Mouse (Mus musculus) ES-Bruce4 (cell line): ENCODE results near the gene Gm48552. TPM values are rescaled to one million over a fixed set of nuclear protein-coding genes. Genes with fewer than 3 reads are reported as not detected.

ENCODE experiments used
- H3K27ac ChIP-seq: 2 replicates; pipeline ENCODE4 v1.5.1; 2012; ENCODE audit warnings: low read length, inconsistent platforms; ENCODE audit not compliant: insufficient read depth
- H3K27me3 ChIP-seq: 2 replicates; pipeline ENCODE4 v1.6.1; 2012; ENCODE audit warnings: mild to moderate bottlenecking, low read length, inconsistent platforms; ENCODE audit not compliant: control insufficient read depth, poor library complexity, insufficient read depth, severe bottlenecking
- H3K36me3 ChIP-seq: 2 replicates; pipeline ENCODE4 v1.6.1; 2012; ENCODE audit warnings: inconsistent platforms, mild to moderate bottlenecking, low read length, moderate library complexity; ENCODE audit not compliant: control insufficient read depth, poor library complexity, insufficient read depth, severe bottlenecking
- H3K4me1 ChIP-seq: one replicate; pipeline ENCODE4 v1.8.1; 2011; ENCODE audit warnings: low read length; ENCODE audit not compliant: control insufficient read depth, insufficient read depth
- H3K4me3 ChIP-seq: 2 replicates; pipeline ENCODE4 v1.5.1; 2011; ENCODE audit warnings: low read depth, mild to moderate bottlenecking, low read length
- H3K9ac ChIP-seq: 2 replicates; pipeline ENCODE4 v1.6.1; 2012; ENCODE audit warnings: low read depth, mild to moderate bottlenecking, inconsistent platforms; ENCODE audit not compliant: poor library complexity, severe bottlenecking
- H3K9me3 ChIP-seq: replicated peaks from 2 replicates; pipeline ENCODE4 v1.6.1; 2012; ENCODE audit warnings: mild to moderate bottlenecking, low read length, inconsistent platforms; ENCODE audit not compliant: control insufficient read depth, poor library complexity, insufficient read depth, severe bottlenecking
- CTCF ChIP-seq: IDR thresholded peaks from one replicate; pipeline ENCODE4 v1.8.1; 2011; ENCODE audit warnings: low read depth, low read length
- EP300 ChIP-seq: IDR thresholded peaks from 2 replicates; pipeline ENCODE4 v1.6.1; 2011; ENCODE audit warnings: low read depth, low read length; ENCODE audit not compliant: insufficient read depth
- POLR2A ChIP-seq: IDR thresholded peaks from one replicate; pipeline ENCODE4 v1.8.1; 2011; ENCODE audit warnings: low read length; ENCODE audit not compliant: insufficient read depth
- polyA plus RNA-seq: library from polyadenylated mRNA; stranded (reverse); fragments of >200 nt; gene quantifications from 2 replicates; pipeline ENCODE4 v1.2.4, GENCODE M21; 2011; ENCODE audit warnings: low read depth; ENCODE audit not compliant: missing spikeins, insufficient read depth, insufficient read length

The Gm48552 gene
- polyA plus RNA-seq, 1 experiment: not detected

GRCm38 (mm10) chr10:81401521-81402226 lies 12.9 kb downstream of the Gm48552 start:
- H3K36me3 ChIP-seq: no peaks in the 10 kb centered on the region
- TF ChIP-seq EP300 (no peak), CTCF (no peak), POLR2A (no peak)
- H3K27ac ChIP-seq: peak overlapping the region; percentile 52
- H3K4me3 ChIP-seq: peak overlapping the region; percentile 17
- peak overlapping the region; percentile 39; the same call in 1 of the 2 replicates for H3K9ac ChIP-seq
- peaks cover 8% of the 10 kb centered on the region for H3K4me1 ChIP-seq
- H3K9me3 ChIP-seq: no peaks in the 10 kb centered on the region
- H3K27me3 ChIP-seq: no peaks in the 10 kb centered on the region

GRCm38 (mm10) chr10:81402227-81402765 lies 13.5 kb downstream of the Gm48552 start:
- Histone ChIP-seq H3K4me1 (peaks cover 8% of the 10 kb centered on the region), H3K27me3 (no peaks in the 10 kb centered on the region), H3K36me3 (no peaks in the 10 kb centered on the region)

GRCm38 (mm10) chr10:81403511-81403910 lies 14.7 kb downstream of the Gm48552 start:
- 0 out of 2 replicates have a peak overlapping the region, but pooled peaks have one; percentile 13 for H3K9ac ChIP-seq
- no peak for TF ChIP-seq EP300
- no peak for TF ChIP-seq POLR2A
- TF ChIP-seq CTCF: no peak
- H3K27ac ChIP-seq: no peak overlapping the region
- no peak overlapping the region for H3K4me3 ChIP-seq
- no peaks in the 10 kb centered on the region for H3K9me3 ChIP-seq
- H3K36me3 ChIP-seq: no peaks in the 10 kb centered on the region
- H3K4me1 ChIP-seq: peaks cover 12% of the 10 kb centered on the region
- H3K27me3 ChIP-seq: no peaks in the 10 kb centered on the region

More at GRCm38 (mm10) chr10:81402227-81402765, 13.5 kb downstream of the Gm48552 start:
- Histone ChIP-seq H3K27ac (peak overlapping the region; percentile 52; the same call in 1 of the 2 replicates), H3K4me3 (peak overlapping the region; percentile 17), H3K9me3 (no peaks in the 10 kb centered on the region), H3K9ac (no peak overlapping the region; the same call in 1 of the 2 replicates)
- no peak for TF ChIP-seq EP300
- TF ChIP-seq CTCF: no peak
- TF ChIP-seq POLR2A: no peak

- no peak for TF ChIP-seq EP300
- TF ChIP-seq CTCF: no peak
- no peak for TF ChIP-seq POLR2A
- H3K9ac ChIP-seq: no peak overlapping the region
- no peak overlapping the region for H3K27ac ChIP-seq
- 0 out of 2 replicates have a peak overlapping the region, but pooled peaks have one; percentile 4 for H3K4me3 ChIP-seq
- no peaks in the 10 kb centered on the region for H3K9me3 ChIP-seq
- no peaks in the 10 kb centered on the region for H3K27me3 ChIP-seq
- H3K36me3 ChIP-seq: no peaks in the 10 kb centered on the region
- peaks cover 12% of the 10 kb centered on the region for H3K4me1 ChIP-seq
Observed at GRCm38 (mm10) chr10:81404082-81404481, 15.3 kb downstream of the Gm48552 start.

- H3K27me3 ChIP-seq: no peaks in the 10 kb centered on the region
- H3K36me3 ChIP-seq: no peaks in the 10 kb centered on the region
Observed at GRCm38 (mm10) chr10:81404720-81405119, 15.9 kb downstream of the Gm48552 start.

More at GRCm38 (mm10) chr10:81404720-81405119, 15.9 kb downstream of the Gm48552 start:
- Histone ChIP-seq H3K9ac (no peak overlapping the region), H3K27ac (no peak overlapping the region), H3K4me1 (peaks cover 12% of the 10 kb centered on the region), H3K9me3 (no peaks in the 10 kb centered on the region), H3K4me3 (no peak overlapping the region)
- no peak for TF ChIP-seq POLR2A
- no peak for TF ChIP-seq EP300
- no peak for TF ChIP-seq CTCF
